Mouse (Mus musculus) kidney, adult 2 months (tissue): ENCODE measurements around the gene Esam. TPM values are rescaled to one million over a fixed set of nuclear protein-coding genes. Genes with fewer than 3 reads are reported as not detected.

Experiments used
- DNase-seq: peaks from one replicate; pipeline ENCODE4 v3.0.0; 2021
- H3K27ac ChIP-seq: fragments of 200-500 bp; 2 replicates; pipeline ENCODE4 v1.5.1; 2012; ENCODE audit warnings: low read depth, low read length, control low read depth, inconsistent platforms; ENCODE audit not compliant: insufficient read depth
- H3K27me3 ChIP-seq: fragments of 200-500 bp; replicated peaks from 2 replicates; pipeline ENCODE4 v1.6.1; 2012; ENCODE audit warnings: mild to moderate bottlenecking, moderate library complexity, low read length, inconsistent platforms; ENCODE audit not compliant: control insufficient read depth, insufficient read depth
- H3K36me3 ChIP-seq: fragments of 200-500 bp; 2 replicates; pipeline ENCODE4 v1.6.1; 2012; ENCODE audit warnings: mild to moderate bottlenecking, moderate library complexity, low read length, inconsistent platforms; ENCODE audit not compliant: control insufficient read depth, insufficient read depth
- H3K4me1 ChIP-seq: fragments of 200-500 bp; 2 replicates; pipeline ENCODE4 v1.6.1; 2011; ENCODE audit warnings: low read length; ENCODE audit not compliant: control insufficient read depth, insufficient read depth
- H3K4me3 ChIP-seq: fragments of 200-500 bp; 2 replicates; pipeline ENCODE4 v1.5.1; 2011; ENCODE audit warnings: mild to moderate bottlenecking, low read depth, low read length, control low read depth; ENCODE audit not compliant: insufficient read depth
- CTCF ChIP-seq: fragments of 200-500 bp; conservative IDR thresholded peaks from 2 replicates; pipeline ENCODE4 v1.5.1; 2011; ENCODE audit warnings: low read depth, mild to moderate bottlenecking, control low read depth, low read length, moderate library complexity, mixed read lengths; ENCODE audit not compliant: insufficient read depth, insufficient read length
- POLR2A ChIP-seq: fragments of 200-500 bp; IDR thresholded peaks from one replicate; pipeline ENCODE4 v1.6.1; 2011; ENCODE audit warnings: low read depth, low read length, control low read depth
- WGBS: fragments of 180-500 bp; shearing (Covaris S2); methylation state at CpG from one replicate; pipeline ENCODE4 v1.1.7; 2018; 5-methylcytosine and 5-hydroxymethylcytosine counted together
- polyA plus RNA-seq: library from polyadenylated mRNA; depleted of rRNA; stranded (reverse); fragments of >200 nt; gene quantifications from 2 replicates; pipeline ENCODE4 v1.2.3, GENCODE M21; 2012; rRNA removed

Gene Esam
- polyA plus RNA-seq, 1 experiment: 54.9 TPM

GRCm38 (mm10) chr9:37576436-37576930 lies 48.6 kb downstream of the Esam start:
- 29% methylated on average over 14 of the region's 14 CpGs for WGBS
- H3K4me1 ChIP-seq: 0 out of 2 replicates have a peak, but pooled peaks cover 2% of the 10 kb centered on the region
- H3K4me3 ChIP-seq: peak overlapping the region; percentile 30; the same call in 1 of the 2 replicates
- no peak overlapping the region for H3K27ac ChIP-seq
- no peaks in the 10 kb centered on the region for H3K27me3 ChIP-seq
- TF ChIP-seq POLR2A: no peak
- H3K36me3 ChIP-seq: no peaks in the 10 kb centered on the region
- DNase-seq: no peak

DNA sequence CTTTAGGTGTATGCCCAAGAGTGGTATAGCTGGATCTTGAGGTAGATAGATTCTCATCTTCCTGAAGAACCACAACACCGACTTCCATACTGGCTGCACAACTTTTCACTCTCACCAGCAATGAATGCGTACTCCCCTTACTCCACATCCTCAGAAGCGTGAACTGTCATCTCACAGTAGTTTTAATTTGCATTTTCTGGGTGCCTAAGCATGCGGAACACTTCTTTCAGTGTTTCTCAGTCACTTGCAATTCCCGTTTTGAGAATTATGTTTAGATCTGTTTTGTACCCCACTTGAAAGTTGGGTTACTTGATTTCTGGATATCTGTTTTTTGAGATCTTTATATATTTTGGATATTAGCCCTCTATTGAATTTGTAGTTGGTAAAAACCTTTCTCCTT lies 55.7 kb downstream of the Esam start:
- WGBS: 72% methylated on average over 5 of the region's 5 CpGs
- TF ChIP-seq CTCF (no peak), POLR2A (no peak)
- no peak overlapping the region for H3K4me3 ChIP-seq
- no peaks in the 10 kb centered on the region for H3K4me1 ChIP-seq
- no peak overlapping the region for H3K27ac ChIP-seq
- H3K27me3 ChIP-seq: no peaks in the 10 kb centered on the region
- no peaks in the 10 kb centered on the region for H3K36me3 ChIP-seq
- no peak for DNase-seq

- Histone ChIP-seq H3K27ac (no peak overlapping the region), H3K36me3 (no peaks in the 10 kb centered on the region), H3K4me3 (no peak overlapping the region), H3K27me3 (no peaks in the 10 kb centered on the region), H3K4me1 (no peaks in the 10 kb centered on the region)
- TF ChIP-seq CTCF (no peak), POLR2A (no peak)
- 87% methylated on average over 4 of the region's 4 CpGs for WGBS
- no peak for DNase-seq
These were observed 58.8 kb downstream of the Esam start for GRCm38 (mm10) chr9:37586718-37587117.

Other genes with a start within 250 kb of the Esam start
- 0.64 TPM in 2 replicates for gene Ccdc15, start 179.6 kb upstream of the Esam start, polyA plus RNA-seq
- gene Hepacam, start 160.7 kb upstream of the Esam start, polyA plus RNA-seq: 0.03 and 0.09 TPM in 2 replicates
- 25.4 and 27.6 TPM in 2 replicates for gene Robo4, start 126.2 kb upstream of the Esam start, polyA plus RNA-seq
- 14.4 and 18.7 TPM in 2 replicates for gene Robo3, start 94.8 kb upstream of the Esam start, polyA plus RNA-seq
- gene Msantd2, start 38.8 kb upstream of the Esam start, polyA plus RNA-seq: 12.1 and 15.7 TPM in 2 replicates
- gene Vsig2, start 11.2 kb downstream of the Esam start, polyA plus RNA-seq: 7.6 and 9.1 TPM in 2 replicates
- 4.7 and 7.7 TPM in 2 replicates for gene Nrgn, start 24.8 kb downstream of the Esam start, polyA plus RNA-seq
- 17.8 and 18.3 TPM in 2 replicates for gene Siae, start 27.6 kb downstream of the Esam start, polyA plus RNA-seq
- 3.1 and 3.5 TPM in 2 replicates for gene Spa17, start 85.6 kb downstream of the Esam start, polyA plus RNA-seq
- gene Tbrg1, start 129.2 kb downstream of the Esam start, polyA plus RNA-seq: 34.6 and 34.8 TPM in 2 replicates
- not detected in 2 replicates for gene Panx3, start 141.2 kb downstream of the Esam start, polyA plus RNA-seq
- gene Olfr160, start 188.2 kb downstream of the Esam start, polyA plus RNA-seq: not detected in 2 replicates
- not detected in 2 replicates for gene Olfr874, start 217.0 kb downstream of the Esam start, polyA plus RNA-seq
- not detected in 2 replicates for gene Olfr875, start 243.8 kb downstream of the Esam start, polyA plus RNA-seq